Mouse (Mus musculus) spleen, embryonic (tissue): Measurements from ENCODE around the gene Mael.

Experiments
- CTCF ChIA-PET: fragments of 350-600 bp; sonication (Branson Sonifier 250); formaldehyde crosslinking; loops from one replicate; lab custom pipeline; 2022; lab: Charles Lee

Mael gene

GRCm38 (mm10) chr1:166154162-166155112 lies 84.1 kb downstream of the Mael start:
- CTCF ChIA-PET: no interaction called here

- CTCF ChIA-PET: interaction anchor here (0.6 to 1.1 kb wide), 5 partner anchors 18 to 379 kb away, joined by 3 to 5 read pairs (median 3); no protein-coding TSS in a partner anchor
These were observed 85.0 kb downstream of the Mael start for GRCm38 (mm10) chr1:166153351-166154120.

GRCm38 (mm10) chr1:166152034-166152433 lies 86.5 kb downstream of the Mael start:
- CTCF ChIA-PET: no interaction called here

- CTCF ChIA-PET: no interaction called here
These were observed 87.2 kb downstream of the Mael start for GRCm38 (mm10) chr1:166151341-166151740.
